Mouse (Mus musculus): ENCODE measurements at regions not wholly inside any gene's neighbourhood (a gene's known extent, or its start where the extent isn't known, plus 50 kb on each side); places are given as distances from the start of the nearest gene placed in this dataset.
"Not testable (repeated sequence)": the region's sequence is repeated elsewhere in the genome, so short reads cannot be mapped to it uniquely, and the experiment has no call there.

- ATAC-seq (replicated peaks in 1 of 2; ENCODE audit: insufficient read depth in 1 of 2, low FRiP score in 2 of 2, low TSS enrichment in 1 of 2, low read depth in 1 of 2, poor library complexity in 2 of 2, severe bottlenecking in 2 of 2) = no peak
These were observed 339.8 kb upstream of the Rgs17 start for GRCm38 (mm10) chr10:6262029-6262428.

DNA sequence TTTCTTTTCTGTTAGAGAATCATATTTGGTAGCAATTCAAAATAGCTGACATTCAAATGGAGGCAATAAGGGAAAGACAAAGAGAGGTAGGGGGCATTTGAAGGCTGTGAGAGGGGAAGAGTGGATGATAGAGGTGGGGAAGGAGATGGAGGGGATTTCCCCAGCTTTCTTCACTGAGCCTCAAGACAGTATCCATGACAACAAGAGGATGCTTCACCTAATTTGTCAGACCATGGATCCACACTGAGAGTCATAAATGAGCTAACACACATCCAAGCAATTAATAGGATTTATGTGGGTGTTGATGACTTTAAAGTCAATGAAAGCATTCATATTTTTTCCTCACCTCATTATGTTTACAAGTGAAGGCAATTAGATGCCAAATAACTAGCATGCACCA, 343.5 kb upstream of the Rgs17 start:
- ATAC-seq (replicated peaks in 1 of 2; ENCODE audit: insufficient read depth in 1 of 2, low FRiP score in 2 of 2, low TSS enrichment in 1 of 2, low read depth in 1 of 2, poor library complexity in 2 of 2, severe bottlenecking in 2 of 2) = no peak

- ATAC-seq (replicated peaks in 1 of 2; ENCODE audit: insufficient read depth in 1 of 2, low FRiP score in 2 of 2, low TSS enrichment in 1 of 2, low read depth in 1 of 2, poor library complexity in 2 of 2, severe bottlenecking in 2 of 2) = no peak
These were observed 369.2 kb upstream of the Rgs17 start for GRCm38 (mm10) chr10:6291388-6291787.

DNA sequence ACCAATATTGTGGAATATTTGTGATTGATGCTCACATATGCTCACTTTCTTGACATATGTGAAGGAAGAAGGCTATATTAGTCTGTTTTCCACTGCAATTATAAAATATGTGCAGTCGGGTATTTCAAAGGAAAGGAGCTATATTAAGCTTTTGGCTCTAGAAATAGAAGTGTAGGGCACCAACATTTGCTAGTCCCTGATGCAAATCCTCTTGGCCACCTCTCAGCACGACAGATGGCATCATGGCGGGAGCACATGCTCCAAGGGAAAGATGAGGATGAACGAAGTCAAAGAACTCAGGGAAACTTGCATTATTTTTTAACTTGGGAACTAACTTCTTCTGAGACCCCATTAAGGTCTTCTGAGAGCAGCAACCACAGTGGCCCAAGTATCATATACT, 374.4 kb upstream of the Rgs17 start:
- no peak for ATAC-seq (replicated peaks in 1 of 2; ENCODE audit: insufficient read depth in 1 of 2, low FRiP score in 2 of 2, low TSS enrichment in 1 of 2, low read depth in 1 of 2, poor library complexity in 2 of 2, severe bottlenecking in 2 of 2)

DNA sequence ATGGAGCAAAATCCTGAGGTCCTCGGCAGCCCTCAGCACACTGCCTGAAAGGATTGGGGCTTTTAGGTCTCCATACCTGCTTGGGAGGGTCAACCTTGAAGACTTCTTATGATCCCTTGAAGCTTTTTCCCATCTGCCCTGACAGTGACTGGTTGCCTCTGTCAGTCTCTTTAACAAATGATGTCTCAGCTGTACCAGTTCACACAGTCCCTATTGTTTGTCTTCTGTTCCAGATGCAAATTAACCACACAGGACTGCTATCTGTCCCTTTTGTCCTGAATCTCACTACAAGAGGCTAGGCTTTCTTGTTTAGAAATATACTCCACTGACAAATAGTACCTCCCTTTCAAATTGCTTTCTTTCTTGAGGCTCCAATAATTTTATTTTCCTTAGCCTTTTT, 375.6 kb upstream of the Rgs17 start:
- no peak for ATAC-seq (replicated peaks in 1 of 2; ENCODE audit: insufficient read depth in 1 of 2, low FRiP score in 2 of 2, low TSS enrichment in 1 of 2, low read depth in 1 of 2, poor library complexity in 2 of 2, severe bottlenecking in 2 of 2)

DNA sequence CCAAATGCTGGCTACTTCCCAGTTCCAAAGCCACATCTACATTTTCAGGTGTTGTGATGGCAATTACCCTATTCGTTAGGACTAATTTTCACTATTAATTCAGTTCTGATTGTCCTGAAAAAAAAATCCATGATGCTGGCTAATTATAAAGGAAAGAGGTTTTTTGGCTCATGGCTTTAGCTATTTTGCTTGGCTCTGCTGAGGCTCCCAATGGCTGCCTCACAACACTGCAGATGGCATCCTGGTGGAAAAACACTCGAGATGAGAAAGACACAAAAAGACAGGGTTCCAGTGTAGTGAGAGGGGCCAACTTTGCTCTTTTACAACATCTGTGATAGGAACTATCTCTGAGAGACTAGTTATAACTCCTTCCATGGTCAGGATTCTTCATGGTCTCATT, 376.5 kb upstream of the Rgs17 start:
- ATAC-seq (replicated peaks in 1 of 2; ENCODE audit: insufficient read depth in 1 of 2, low FRiP score in 2 of 2, low TSS enrichment in 1 of 2, low read depth in 1 of 2, poor library complexity in 2 of 2, severe bottlenecking in 2 of 2) = no peak

GRCm38 (mm10) chr10:6301514-6301913, 379.3 kb upstream of the Rgs17 start:
- ATAC-seq (replicated peaks in 1 of 2; ENCODE audit: insufficient read depth in 1 of 2, low FRiP score in 2 of 2, low TSS enrichment in 1 of 2, low read depth in 1 of 2, poor library complexity in 2 of 2, severe bottlenecking in 2 of 2) = peak; percentile 71 to 88

GRCm38 (mm10) chr10:6309351-6309750, 387.2 kb upstream of the Rgs17 start:
- ATAC-seq (replicated peaks in 1 of 2; ENCODE audit: insufficient read depth in 1 of 2, low FRiP score in 2 of 2, low TSS enrichment in 1 of 2, low read depth in 1 of 2, poor library complexity in 2 of 2, severe bottlenecking in 2 of 2) = no peak

- ATAC-seq (replicated peaks in 1 of 2; ENCODE audit: insufficient read depth in 1 of 2, low FRiP score in 2 of 2, low TSS enrichment in 1 of 2, low read depth in 1 of 2, poor library complexity in 2 of 2, severe bottlenecking in 2 of 2) = no peak
These were observed 416.7 kb upstream of the Oprm1 start for GRCm38 (mm10) chr10:6341572-6341971.

- not testable (repeated sequence) for ATAC-seq (replicated peaks in 1 of 2; ENCODE audit: insufficient read depth in 1 of 2, low FRiP score in 2 of 2, low TSS enrichment in 1 of 2, low read depth in 1 of 2, poor library complexity in 2 of 2, severe bottlenecking in 2 of 2)
These were observed 409.1 kb upstream of the Oprm1 start for GRCm38 (mm10) chr10:6349216-6349615.

GRCm38 (mm10) chr10:6366182-6366581, 392.1 kb upstream of the Oprm1 start:
- ATAC-seq (replicated peaks in 1 of 2; ENCODE audit: insufficient read depth in 1 of 2, low FRiP score in 2 of 2, low TSS enrichment in 1 of 2, low read depth in 1 of 2, poor library complexity in 2 of 2, severe bottlenecking in 2 of 2) = no peak

DNA sequence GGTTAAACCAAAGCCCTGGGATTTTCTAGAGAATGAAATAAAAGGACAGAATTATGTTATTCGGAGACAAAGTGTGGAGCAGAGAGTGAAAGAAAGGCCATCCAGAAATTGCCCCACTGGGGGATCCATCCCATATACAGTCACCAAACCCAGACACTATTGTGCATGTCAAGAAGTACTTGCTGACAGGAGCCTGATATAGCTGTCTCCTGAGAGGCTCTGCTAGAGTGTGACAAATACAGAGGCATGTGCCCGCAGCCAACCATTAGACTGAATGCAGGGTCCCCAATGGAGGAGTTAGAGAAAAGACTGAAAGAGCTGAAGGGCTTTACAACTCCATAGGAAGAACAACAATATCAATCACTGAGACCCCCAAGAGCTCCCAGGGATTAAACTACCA, 386.6 kb upstream of the Oprm1 start:
- ATAC-seq (replicated peaks in 1 of 2; ENCODE audit: insufficient read depth in 1 of 2, low FRiP score in 2 of 2, low TSS enrichment in 1 of 2, low read depth in 1 of 2, poor library complexity in 2 of 2, severe bottlenecking in 2 of 2) = no peak

GRCm38 (mm10) chr10:6417336-6418105, 340.8 kb upstream of the Oprm1 start:
- ATAC-seq (replicated peaks in 1 of 2; ENCODE audit: insufficient read depth in 1 of 2, low FRiP score in 2 of 2, low TSS enrichment in 1 of 2, low read depth in 1 of 2, poor library complexity in 2 of 2, severe bottlenecking in 2 of 2) = not testable (repeated sequence)

DNA sequence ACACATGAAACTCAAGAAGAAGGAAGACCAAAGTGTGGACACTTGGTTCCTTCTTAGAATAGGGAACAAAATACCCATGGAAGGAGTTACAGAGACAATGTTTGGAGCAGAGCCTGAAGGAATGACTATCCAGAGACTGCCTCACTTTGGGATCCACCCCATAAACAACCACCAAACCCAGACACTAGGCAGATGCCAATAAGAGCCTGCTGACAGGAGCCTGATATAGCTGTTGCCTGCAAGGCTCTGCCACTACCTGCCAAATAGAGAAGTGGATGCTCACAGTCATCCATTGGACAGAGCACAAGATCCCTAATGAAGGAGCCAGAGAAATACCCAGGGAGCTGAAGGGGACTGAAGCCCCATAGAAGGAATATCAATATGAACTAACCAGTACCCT, 340.1 kb upstream of the Oprm1 start:
- ATAC-seq (replicated peaks in 1 of 2; ENCODE audit: insufficient read depth in 1 of 2, low FRiP score in 2 of 2, low TSS enrichment in 1 of 2, low read depth in 1 of 2, poor library complexity in 2 of 2, severe bottlenecking in 2 of 2) = not testable (repeated sequence)

DNA sequence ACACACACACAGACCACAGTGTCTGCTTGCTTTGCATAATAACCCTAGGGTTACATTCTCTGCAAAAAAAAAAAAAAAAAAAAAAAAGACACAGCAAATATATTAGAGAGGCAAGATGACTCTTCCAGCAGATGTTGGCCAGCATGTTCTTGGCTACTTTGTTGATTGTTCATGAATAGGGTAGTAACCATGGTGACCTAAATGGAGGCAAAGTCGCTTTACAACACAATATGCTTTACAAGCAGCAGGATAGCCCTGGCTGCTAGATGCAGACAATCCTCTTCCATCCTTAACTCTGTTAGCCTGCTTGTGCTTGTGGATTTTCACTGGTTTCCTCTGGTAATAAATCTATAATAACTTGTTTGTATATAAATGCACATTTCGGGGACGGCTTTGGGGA, 292.5 kb upstream of the Oprm1 start:
- ATAC-seq (replicated peaks in 1 of 2; ENCODE audit: insufficient read depth in 1 of 2, low FRiP score in 2 of 2, low TSS enrichment in 1 of 2, low read depth in 1 of 2, poor library complexity in 2 of 2, severe bottlenecking in 2 of 2) = no peak

- no peak for ATAC-seq (replicated peaks in 1 of 2; ENCODE audit: insufficient read depth in 1 of 2, low FRiP score in 2 of 2, low TSS enrichment in 1 of 2, low read depth in 1 of 2, poor library complexity in 2 of 2, severe bottlenecking in 2 of 2)
These were observed 278.0 kb upstream of the Oprm1 start for GRCm38 (mm10) chr10:6480350-6480749.

- no peak for ATAC-seq (replicated peaks in 1 of 2; ENCODE audit: insufficient read depth in 1 of 2, low FRiP score in 2 of 2, low TSS enrichment in 1 of 2, low read depth in 1 of 2, poor library complexity in 2 of 2, severe bottlenecking in 2 of 2)
These were observed 269.7 kb upstream of the Oprm1 start for GRCm38 (mm10) chr10:6488605-6489004.

DNA sequence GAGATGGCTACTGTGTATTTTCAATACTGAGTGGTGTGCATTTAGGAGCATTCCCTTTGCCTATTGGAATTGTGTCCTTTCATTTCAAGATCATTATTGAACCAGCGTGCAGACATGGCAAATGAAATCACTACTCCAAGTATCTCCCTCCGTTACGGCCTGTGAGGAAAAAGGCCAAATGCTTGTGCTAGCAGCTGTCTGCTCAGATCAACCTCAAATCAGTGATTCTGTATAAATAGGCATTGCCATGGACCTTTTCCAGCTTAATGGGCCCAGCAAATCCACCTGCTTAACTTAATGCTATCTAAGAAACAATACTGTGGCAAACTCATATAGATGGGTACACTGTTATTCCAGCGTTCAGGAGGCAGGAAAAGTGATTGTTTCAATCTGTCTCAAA, 265.6 kb upstream of the Oprm1 start:
- no peak for ATAC-seq (replicated peaks in 1 of 2; ENCODE audit: insufficient read depth in 1 of 2, low FRiP score in 2 of 2, low TSS enrichment in 1 of 2, low read depth in 1 of 2, poor library complexity in 2 of 2, severe bottlenecking in 2 of 2)

- no peak for ATAC-seq (replicated peaks in 1 of 2; ENCODE audit: insufficient read depth in 1 of 2, low FRiP score in 2 of 2, low TSS enrichment in 1 of 2, low read depth in 1 of 2, poor library complexity in 2 of 2, severe bottlenecking in 2 of 2)
These were observed 263.2 kb upstream of the Oprm1 start for GRCm38 (mm10) chr10:6495081-6495480.
